Mouse (Mus musculus): Measurements from ENCODE around the gene Tepp.
A peak's percentile ranks its signal among the peaks of the same experiment; 100 is the strongest.

The Tepp gene

DNA sequence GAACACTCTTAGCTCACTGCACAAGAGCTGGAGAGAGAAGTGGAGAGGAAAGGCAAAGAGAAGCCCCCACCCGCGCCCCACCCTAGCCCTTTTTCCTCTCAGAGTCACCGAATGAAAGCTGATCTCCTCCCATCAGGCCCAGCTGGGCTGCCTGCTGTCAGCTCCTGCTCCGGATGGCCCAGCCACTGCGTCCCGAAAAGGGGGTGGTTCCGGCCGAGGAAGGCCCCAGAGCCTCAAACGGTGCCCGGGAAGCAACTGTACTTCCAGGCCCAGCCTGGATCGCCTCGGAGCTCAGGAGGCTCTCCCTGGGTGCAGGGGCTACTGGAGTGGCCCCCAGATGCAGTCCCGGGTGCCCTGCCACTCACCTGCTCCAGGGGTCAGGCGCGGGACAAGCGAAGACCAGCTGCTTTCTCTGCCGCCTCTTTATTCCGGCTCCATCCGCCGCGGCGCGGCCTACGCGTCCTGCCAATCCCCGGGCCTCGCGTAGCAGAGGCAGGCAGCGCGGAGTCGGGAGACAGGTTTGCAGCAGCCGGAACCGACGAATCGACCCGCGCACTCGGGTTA is 20.9 kb downstream of the Tepp start:
- peak; percentile 20 to 64 for DNase-seq (ENCODE audit: low spot score in 2 of 2)

DNA sequence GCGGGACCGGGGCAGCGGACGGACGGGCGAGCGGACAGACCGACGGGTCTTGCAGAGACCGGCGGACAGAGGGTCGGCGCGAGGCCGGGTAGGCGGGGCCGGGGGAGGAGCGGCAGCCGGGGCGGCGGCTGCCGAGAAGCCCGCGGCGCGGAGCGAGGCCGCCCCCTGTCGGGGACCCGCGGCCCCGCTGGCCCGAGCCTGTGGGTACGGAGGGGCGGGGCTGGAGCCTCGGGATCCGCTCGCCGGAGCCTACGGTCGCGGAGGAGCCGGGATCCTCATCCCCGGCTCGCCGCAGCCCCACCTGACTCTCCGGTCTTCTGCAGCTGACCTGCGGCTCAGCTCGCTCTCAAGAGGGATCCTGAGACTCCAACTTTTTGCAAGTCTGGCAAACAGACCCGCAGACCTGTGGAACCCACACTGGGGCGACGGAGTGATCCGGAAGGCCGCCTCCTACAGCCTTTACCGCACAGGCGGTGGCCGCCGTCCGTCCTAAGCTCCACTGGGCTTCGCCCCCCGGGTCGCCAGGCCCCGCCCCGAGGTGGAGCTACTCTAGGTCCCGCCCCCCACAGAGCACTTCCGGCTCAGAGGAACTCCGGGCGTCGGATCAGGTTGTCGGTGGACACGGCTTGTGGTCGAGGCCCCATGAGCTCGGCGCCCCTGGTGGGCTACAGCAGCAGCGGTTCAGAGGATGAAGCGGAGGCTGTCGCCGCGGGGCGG is 21.5 kb downstream of the Tepp start, which contains the start of the genes Zfp319 and Usb1:
Gene Zfp319 (minus strand): TSS at position 231 of the 717 bp plus-strand sequence.
Gene Usb1 (plus strand): TSS at position 565 of the 717 bp plus-strand sequence.
- peak; percentile 86 to 91 for DNase-seq (ENCODE audit: low spot score in 2 of 2)

DNA sequence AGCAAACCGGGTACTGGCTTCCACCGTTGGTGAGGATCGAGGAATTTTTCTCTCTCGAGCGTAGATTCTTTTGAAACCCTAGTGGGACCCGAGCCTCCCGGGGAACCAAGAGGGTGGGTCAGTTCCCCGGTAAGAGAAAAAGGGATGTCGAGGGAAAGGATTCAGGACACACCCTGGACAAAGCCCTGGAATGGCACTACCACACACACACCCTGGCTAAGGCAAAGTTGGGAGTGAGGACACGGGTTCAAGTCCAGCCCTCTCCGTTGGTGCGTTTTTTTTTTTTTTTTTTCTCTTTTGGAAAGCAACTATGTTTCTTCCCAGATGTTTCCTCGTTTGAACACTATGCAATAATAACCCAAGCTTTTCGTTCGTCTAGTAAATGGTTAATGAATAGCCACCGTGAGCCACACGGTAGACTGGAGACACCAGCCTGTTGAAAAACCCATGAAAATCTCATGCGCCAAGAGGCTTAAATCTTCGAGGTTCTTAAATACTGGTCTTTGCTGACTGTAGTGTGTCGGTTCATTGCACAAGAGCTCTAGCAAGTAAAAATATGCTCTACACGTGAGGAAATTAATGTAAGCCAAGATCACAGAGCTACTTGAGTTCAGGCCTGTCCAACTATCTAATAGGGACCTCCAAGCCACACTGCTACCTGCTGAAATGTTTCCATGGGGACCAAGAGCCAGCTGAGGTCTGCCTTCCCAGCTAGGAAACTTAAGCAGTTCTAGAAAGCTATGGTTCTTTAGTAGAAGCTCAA is 22.3 kb downstream of the Tepp start:
- DNase-seq (ENCODE audit: low spot score in 2 of 2): no peak

DNA sequence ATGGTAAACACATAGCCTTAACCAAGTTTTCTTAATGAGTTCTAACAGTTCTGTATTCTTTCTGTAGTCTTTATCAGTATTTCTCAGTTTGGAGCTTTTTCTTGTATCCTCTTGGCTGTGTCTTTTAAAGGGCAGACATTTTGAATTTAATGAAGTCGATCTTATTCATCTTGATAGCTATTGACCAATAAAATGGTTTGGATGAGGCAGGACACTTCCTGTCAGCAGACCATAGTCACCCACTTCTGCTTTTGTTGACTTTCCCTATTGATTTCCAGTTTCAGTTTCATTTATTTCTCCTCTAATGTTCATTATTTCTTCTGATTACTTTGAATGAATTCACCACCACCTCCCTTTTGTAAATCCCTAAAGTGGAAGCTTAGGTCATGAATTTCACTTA is 25.3 kb downstream of the Tepp start:
- no peak for DNase-seq (ENCODE audit: low spot score in 2 of 2)

DNA sequence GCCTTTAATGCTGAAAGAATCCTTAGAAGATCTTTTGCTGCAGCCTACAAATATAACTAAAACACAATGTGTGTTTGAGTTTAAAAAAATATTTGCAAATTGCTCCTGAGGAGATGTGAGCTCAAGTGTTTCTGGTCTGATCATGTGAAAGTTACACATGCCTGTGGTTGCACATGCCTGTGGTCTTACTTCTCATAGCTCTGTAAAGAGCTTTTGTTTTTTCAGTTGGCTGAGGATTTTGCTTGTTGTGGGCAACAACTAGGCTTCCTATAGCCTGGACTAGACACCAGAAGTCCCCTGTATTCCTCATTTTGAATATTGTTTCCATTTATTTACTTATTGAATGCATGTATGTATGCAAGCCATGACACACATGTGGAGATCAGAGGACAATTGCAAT is 26.0 kb downstream of the Tepp start:
- DNase-seq (ENCODE audit: low spot score in 2 of 2): no peak

DNA sequence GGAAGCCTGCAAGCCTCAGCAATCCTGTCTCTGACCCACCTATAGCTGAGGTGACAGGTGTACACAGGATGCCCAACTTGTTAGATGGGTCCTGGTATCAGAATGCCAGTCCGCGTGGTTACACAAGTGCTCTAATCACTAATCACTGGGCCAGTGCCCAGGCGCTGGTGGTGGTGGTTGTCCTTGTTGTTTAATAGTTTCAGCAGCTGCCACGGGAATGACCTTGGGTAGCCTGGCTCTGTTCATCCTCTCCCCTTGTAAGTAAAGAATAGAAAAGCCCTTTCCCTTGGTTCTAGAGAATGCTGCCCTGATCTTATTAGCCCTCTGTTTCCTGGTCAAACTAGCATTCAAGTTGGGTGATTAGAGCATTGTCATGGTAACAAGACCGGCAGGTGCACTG is 31.4 kb downstream of the Tepp start:
- DNase-seq (ENCODE audit: low spot score in 2 of 2): no peak

DNA sequence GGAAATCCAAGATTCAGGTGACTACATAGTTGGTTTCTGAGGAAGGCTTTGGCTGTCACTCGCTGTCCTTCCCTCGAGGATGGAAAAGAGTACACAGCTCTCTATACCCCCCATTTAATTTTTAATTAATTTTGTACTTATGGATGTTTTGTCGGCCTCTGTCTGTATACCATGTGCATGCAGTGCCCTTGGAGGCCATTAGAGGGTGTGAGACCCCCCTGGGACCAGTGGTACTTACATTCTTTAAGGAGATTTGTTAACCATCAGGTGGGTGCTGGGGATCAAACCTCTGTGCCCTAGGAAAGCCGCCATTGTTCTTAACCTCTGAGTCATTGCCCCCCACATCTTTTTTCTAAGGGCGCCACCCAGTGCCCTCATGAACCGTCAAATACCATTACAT is 34.3 kb downstream of the Tepp start:
- no peak for DNase-seq (ENCODE audit: low spot score in 2 of 2)

DNA sequence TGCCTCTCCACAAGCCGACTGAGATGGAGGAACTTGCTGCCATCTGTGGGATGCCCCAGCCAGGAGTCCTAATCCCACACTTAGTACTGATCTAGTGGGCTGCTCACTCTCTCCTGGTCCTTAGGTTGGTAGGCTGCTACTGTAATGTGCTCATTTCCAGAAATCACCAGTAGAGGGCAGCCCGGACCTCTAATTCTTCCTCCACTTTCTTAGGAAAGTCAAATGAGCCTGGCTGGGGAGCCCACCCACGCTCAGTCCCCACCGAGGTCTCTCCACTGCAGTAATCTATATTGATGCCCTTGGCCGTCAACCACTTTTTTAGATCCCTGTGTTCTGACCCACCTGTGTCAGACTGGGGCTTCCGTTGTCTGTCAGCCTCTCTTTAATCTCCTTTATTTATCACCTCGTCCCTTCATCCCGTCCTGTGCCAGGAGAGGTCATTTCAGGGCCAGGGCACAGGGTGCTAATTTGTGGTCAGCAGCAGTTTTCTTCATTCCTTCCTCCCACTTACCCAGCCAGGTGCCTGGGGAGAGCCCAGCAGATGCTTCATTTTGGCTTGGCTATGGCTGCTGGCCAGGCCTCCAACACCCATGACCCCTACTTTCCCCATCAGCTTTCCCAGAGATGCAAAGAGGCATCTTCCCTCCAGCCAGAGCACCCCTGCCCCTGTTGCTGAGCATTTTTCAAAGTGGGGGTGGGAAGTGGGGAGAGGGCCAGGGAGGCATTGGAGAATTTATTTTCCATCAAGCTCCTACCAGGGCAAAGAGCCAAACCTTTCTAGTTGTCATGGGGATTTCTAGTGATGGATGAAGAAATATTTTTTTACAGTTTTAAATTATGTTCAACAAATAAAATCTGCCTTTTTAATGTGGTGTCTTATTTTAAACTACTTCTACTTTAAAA is 36.5 kb downstream of the Tepp start:
- DNase-seq (ENCODE audit: low spot score in 2 of 2): peak; percentile 54 to 65

DNA sequence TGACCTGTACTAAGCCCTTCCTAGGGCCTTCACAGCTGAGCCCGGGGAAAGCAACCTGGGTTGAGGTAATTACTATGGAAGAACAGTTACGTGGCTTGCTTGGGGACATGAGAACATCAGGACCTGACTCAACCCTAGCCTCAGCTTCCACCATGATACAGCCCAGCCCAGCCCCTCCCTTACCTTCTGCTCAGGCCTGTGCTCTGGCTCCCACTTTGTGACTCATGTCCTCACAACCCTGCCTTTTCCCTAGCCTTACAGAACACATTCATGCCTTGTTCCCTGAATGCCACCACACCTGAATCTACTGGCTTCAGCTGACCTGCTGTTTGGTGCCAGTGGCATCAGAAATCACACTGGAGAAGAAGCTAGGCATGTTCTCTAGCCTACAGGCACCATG is 38.0 kb downstream of the Tepp start:
- no peak for DNase-seq (ENCODE audit: low spot score in 2 of 2)

DNA sequence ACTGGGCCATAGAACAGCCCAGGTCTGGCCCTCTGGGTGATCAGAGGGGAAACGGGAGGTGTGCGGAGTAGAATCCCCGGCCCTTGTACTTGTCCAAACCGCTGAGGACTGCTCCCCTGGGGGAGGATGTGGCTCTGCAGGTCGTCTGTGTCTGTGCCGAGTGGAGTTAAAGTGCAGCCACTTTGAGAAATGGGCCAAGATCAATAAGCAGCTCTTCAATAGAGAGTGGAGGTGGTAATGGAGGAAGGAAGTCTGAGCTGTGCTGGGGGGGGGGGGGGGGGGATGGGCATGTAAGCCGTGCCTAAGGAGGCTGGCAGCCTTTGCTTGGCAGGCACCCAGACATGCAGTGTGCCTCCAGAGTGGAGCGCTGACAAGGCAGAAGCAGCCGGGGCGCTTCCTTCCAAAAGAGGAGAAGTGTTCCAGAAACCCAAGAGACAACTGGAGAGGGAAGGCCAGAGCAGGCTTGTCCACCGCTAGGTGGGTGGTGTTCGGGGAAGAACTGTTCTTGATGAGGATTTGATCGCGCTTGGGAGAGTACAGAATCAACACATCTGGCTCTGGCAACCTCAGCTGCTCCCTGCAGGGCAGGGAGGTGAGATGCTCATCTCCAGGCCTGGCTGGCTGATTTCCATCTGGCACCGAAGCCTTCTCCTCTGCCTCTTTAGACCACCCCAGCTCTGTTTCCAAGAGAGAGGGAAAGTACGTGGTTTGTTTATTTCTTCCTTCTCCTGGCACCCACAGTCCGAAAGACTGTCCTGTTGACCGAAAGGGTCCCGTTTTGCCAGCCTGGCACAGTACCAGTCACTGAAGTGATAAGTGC is 38.7 kb downstream of the Tepp start:
- peak; percentile 80 to 82 for DNase-seq (ENCODE audit: low spot score in 2 of 2)

DNA sequence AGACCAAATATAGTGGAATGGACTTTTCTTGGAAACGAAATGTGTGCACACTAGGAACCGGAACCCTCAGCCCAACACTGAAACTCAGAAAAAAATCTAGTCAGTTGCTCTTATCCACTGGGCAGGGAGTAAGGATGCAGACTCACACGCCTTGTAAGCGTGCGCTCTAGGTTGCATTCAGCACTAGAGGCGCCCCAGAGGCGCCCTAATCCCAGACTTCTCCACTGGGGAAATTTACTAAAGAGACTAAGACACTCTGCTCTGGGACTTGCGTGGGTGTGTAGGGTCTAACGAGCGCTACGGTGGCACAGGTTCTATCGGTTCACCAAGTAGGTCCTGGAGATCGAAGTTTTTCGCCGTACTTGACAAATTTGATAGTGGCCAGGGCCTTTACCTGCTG is 41.1 kb downstream of the Tepp start:
- DNase-seq (ENCODE audit: low spot score in 2 of 2): no peak

DNA sequence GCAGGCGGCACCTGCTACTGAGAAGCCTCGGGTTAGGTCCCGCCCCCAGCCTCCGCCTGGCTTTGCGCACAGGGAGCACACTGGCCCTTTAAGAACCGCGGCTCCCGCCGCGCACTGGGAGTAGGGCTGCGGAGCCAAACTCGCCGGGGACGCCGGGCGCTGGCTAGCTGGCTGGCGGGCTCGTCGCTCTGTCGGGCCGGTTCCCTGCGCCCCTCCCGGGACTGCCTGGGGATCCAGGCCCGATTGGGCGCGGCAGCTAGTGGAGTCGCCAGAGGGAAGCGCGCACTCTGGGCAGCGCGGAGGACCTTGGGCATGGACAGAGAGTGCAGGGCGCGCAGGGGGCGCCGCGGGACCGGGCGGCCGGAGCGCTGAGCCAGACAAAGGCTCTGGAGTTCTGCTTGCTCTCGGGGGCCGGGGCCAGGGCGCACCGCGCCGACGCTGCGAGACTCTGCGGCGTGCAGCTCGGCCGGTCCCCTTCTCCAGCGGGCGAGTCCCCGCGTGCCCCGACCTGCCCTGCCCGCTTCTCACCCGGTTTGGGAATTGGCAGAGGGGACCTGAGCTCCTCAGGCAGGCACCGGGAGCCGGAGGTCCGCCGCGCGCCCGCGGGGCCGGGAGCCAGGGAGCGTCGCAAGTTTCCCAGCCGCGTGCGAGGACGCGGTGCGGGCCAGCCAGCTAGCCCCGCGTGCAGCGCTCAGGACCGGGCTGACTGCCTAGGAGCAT is 41.9 kb downstream of the Tepp start, which contains the start of gene Mmp15:
Gene Mmp15 (plus strand): TSS at position 118 of the 720 bp plus-strand sequence.
- peak in 1 of 2 experiments; percentile 49 for DNase-seq (ENCODE audit: low spot score in 2 of 2)

DNA sequence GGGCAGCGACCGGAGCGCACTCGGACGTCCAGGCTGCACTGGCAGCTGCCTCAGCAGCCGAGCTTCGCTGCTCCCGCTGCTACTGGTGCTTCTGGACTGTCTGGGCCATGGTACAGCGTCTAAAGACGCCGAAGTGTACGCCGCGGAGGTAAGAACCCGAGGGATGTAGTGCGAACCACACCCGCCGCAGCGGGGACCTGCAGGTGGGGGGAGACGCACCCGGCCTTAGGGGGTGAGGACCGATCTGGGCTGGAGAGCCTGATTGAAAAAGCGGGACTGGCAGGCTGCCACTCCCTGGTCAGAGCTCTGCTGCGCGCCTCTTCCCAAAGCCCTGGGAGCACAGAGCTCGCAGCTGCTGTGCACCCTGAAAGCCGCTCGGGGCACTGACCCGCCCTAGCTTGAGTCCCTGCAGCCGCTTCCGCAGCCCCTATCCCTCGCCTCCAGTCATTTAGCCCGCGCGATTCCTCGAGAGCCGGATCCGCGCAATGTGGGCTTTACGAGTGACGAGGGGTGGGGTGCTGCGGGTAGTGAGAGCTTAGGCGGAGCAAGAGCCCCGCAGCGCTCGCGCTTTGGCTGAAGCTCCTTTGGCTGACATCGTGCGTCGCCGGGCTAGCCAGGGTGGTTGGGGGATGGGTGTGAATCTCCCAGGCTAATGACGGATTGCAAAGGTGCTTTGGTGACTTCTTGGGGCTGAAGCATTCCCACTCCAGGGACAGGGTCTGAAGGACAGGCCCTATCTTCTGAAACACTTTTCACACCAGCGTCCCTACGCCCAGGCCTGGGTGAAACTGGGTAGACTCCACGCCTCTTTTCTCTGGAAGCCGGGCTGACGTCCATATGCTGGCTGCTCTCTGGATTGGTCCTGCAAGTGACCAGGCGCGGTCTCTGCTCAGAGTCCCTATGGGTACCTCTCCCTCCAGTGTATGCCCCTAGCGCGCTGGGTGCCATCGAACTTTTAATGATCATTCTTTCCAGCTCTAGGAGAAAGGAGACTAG is 42.8 kb downstream of the Tepp start:
- DNase-seq (ENCODE audit: low spot score in 2 of 2): no peak

DNA sequence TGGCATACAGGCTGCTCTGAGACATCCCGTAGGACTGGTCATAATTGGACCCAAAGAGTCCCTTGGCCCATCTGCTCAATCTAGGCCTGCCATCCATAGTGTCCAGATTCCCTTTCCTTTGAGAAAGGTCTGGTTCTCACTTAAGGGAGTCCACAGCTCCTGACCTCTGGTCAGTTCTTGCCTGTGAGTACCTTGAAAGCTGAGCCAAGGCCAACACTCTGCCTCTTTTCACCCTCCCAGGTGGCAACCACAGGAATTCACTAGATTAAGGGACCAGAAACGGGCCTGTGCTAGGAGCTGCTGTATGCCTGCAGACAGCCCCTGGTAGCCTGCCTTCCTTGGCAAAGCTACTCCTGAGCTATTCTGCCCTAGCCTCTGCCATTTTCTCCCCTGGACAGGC is 44.2 kb downstream of the Tepp start:
- DNase-seq (ENCODE audit: low spot score in 2 of 2): no peak

DNA sequence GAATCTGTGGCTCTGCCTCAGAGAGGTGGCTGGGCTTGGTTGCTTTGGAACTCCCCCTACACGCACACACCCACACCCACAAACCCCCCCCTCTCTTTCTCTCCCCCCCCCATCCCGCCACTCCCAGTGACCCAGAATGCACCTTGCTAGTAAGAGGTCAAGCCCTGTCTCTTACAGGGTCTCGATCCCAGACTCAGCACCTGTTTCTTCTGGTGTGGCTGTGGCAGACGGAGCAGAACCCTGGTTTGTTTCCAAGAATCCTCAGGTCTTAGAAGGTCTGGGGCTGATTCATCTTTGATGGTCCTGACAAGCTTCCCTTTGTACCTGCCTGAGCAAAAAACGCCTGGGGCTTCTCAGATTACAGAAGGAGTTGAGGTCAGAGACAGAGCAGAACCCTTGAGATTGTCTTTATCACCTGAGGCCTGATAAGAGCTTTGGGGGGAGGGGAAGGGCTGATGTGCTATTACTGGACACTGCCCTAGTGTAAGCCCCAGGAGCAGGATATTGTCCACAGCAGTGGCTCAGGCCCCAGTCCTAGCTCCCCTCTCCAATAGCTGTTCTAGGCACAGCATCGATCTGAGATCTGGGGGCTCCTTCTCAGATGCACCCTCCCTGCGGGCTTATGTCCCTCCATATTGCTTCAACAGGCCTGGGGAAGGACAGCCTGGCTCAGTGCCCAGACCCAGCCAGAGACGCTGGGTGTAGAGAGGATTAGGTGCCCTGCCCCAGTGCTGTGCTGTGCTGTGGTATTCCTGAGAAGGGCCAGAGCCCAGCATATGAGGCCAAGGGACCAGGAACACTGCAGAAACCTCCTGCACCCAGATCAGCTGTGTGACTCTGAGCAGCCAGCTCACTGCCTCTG is 48.4 kb downstream of the Tepp start:
- DNase-seq (ENCODE audit: low spot score in 2 of 2): no peak

DNA sequence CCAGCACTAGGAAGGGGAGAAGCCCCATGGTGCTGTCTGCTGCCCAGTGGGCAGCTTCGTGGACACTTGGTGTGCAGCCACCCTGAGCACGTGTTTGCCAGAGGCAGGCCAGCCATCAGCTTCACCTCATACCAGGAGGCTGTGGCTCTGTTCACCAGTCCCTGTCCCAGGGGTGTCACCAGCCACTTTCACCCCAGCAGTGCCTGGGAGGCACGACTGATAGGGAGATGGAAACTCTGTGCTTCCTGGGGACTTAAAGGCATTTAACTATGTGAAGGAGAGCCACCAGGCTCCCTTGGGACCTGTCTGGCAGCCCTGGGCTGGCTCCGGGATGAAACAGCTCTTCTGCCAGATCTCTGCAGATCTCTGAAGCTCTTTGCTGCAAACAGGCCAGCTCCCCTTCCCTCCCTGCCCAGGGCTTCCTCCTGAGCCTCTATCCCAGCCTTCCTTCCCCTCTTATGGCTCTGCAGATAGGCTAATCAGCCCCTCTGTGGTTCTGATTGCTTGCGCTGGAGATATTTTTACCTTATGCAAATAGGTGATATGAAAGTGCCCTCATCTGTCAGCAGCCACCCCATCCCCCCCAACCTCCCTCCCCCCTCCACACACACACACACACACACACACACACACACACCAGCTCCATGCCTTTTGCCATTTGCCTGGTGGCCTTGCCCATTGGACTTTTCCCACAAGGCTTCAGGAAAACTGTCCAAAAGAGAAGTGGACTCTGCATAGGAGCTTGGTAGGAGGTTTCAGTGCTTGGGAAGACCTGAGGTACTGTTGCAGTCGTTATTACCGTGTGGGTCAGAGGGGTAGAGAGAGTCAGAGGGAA is 50.0 kb downstream of the Tepp start:
- DNase-seq (ENCODE audit: low spot score in 2 of 2): no peak

DNA sequence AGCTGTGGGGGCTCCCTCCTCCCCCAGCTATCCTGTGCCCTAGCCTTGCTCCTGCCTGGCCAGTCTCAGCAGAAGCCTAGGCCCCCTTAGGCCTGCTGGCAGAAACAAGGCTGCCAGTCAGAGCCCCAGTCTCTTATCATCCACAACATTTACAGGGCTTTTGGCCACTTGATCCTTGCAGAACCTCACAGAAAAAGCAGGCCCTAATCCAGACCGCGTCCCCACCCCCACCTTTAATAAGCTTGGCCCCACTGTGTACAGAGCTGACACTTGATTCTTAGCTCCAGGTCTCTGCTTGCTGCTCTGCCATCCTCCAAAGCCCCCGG is 50.6 kb downstream of the Tepp start:
- DNase-seq (ENCODE audit: low spot score in 2 of 2): no peak

Data from right cerebral cortex, postnatal 36 days (tissue).